Mouse (Mus musculus) embryonic facial prominence, embryonic 14.5 days (tissue): ENCODE results near the gene Ube2j1. TPM values are rescaled to one million over a fixed set of nuclear protein-coding genes. Genes with fewer than 3 reads are reported as not detected.

Source experiments
- ATAC-seq: fragments of 200-750 bp; cut with Nextera tagmentation; 2 replicates; pipeline ENCODE4 v1.8.0; 2017; ENCODE audit warnings: low read depth, moderate number of reproducible peaks, moderate TSS enrichment
- DNase-seq: peaks from one replicate; pipeline ENCODE4 v3.0.0-alpha.2; 2015; ENCODE audit warnings: low spot score
- H3K27ac ChIP-seq: fragments of 300-500 bp; sonication (generic); replicated peaks from 2 replicates; pipeline ENCODE4 v1.5.1; 2014; ENCODE audit warnings: low read depth, mild to moderate bottlenecking, low read length, moderate library complexity
- H3K27me3 ChIP-seq: fragments of 300-500 bp; sonication (generic); replicated peaks from 2 replicates; pipeline ENCODE4 v1.6.1; 2014; ENCODE audit warnings: low read length; ENCODE audit not compliant: control insufficient read depth, insufficient read depth
- H3K36me3 ChIP-seq: fragments of 300-500 bp; sonication (generic); 2 replicates; pipeline ENCODE4 v1.6.1; 2014; ENCODE audit warnings: low read length, mixed read lengths; ENCODE audit not compliant: control insufficient read depth, insufficient read depth
- H3K4me1 ChIP-seq: fragments of 300-500 bp; sonication (generic); 2 replicates; pipeline ENCODE4 v1.6.1; 2014; ENCODE audit warnings: antibody characterized with exemption, low read length; ENCODE audit not compliant: control insufficient read depth, insufficient read depth
- H3K4me2 ChIP-seq: fragments of 300-500 bp; sonication (generic); 2 replicates; pipeline ENCODE4 v1.6.1; 2014; ENCODE audit warnings: low read depth, mild to moderate bottlenecking, low read length, moderate library complexity, mixed read lengths
- H3K4me3 ChIP-seq: fragments of 300-500 bp; sonication (generic); 2 replicates; pipeline ENCODE4 v1.5.1; 2014; ENCODE audit warnings: low read depth, mild to moderate bottlenecking, low read length
- H3K9ac ChIP-seq: fragments of 300-500 bp; sonication (generic); 2 replicates; pipeline ENCODE4 v1.6.1; 2014; ENCODE audit warnings: low read depth, mild to moderate bottlenecking, low read length, moderate library complexity, mixed read lengths
- H3K9me3 ChIP-seq: fragments of 300-500 bp; sonication (generic); 2 replicates; pipeline ENCODE4 v1.6.1; 2016; ENCODE audit warnings: low read length; ENCODE audit not compliant: control insufficient read depth
- WGBS: fragments of 180-500 bp; shearing (Covaris S2); extraction: QIAGEN DNeasy Blood & Tissue Kit; methylation state at CpG from one replicate; pipeline ENCODE4 v1.1.7; 2014; 5-methylcytosine and 5-hydroxymethylcytosine counted together
- polyA plus RNA-seq: library from polyadenylated mRNA; unstranded; fragments of >200 nt; fragmentation: Nextera tagmentation; extraction: Ambion mirVana; gene quantifications from 2 replicates; pipeline ENCODE4 v1.2.1, GENCODE M21; 2014

The Ube2j1 gene
- polyA plus RNA-seq, 1 experiment from 2014 or later = 54.7 TPM

DNA sequence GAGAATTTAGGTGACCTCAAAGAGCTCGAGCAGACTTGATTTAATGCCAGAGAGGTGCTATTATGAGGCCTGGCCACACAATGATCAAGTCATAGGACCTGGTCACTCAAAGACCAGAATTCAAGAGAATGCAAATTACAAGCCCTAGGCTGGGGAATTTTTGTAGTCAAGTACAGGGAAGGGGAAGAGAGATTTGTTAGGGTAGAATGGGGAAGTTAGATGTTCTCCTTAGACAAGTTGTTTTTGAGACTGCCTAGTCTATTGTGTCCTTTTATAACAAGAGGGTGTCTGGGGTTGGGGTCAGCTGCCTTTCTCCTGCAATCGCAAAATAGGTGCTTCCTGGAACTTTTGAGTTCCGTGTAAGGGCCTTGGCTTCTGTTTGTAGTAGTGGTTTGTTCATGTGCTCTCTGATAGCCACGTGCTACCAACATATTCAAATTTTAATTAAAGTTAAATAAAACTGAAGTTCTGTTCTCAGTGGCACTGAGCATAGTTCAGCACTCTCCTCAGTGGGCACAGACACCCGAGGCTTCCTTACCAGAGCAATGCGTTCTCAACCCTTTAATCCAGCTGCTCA is 68.0 kb downstream of the Ube2j1 start:
- Histone ChIP-seq H3K4me3 (no peak overlapping the region), H3K4me2 (no peak overlapping the region), H3K9ac (no peak overlapping the region), H3K4me1 (no peaks in the 10 kb centered on the region), H3K36me3 (no peaks in the 10 kb centered on the region), H3K27ac (no peak overlapping the region), H3K27me3 (no peaks in the 10 kb centered on the region), H3K9me3 (no peaks in the 10 kb centered on the region)
- no peak for ATAC-seq
- 77% methylated on average over 6 of the region's 6 CpGs for WGBS
- no peak for DNase-seq

Other genes with a start within 250 kb of the Ube2j1 start
- gene Lyrm2, start 231.2 kb upstream of the Ube2j1 start, polyA plus RNA-seq = 99.4 and 102 TPM in 2 replicates
- 11.0 and 11.2 TPM in 2 replicates for gene Ankrd6, start 80.6 kb upstream of the Ube2j1 start, polyA plus RNA-seq
- gene Rragd, start 48.4 kb upstream of the Ube2j1 start, polyA plus RNA-seq = 18.3 and 21.8 TPM in 2 replicates
- 0.18 and 0.67 TPM in 2 replicates for gene Gabrr2, start 31.6 kb downstream of the Ube2j1 start, polyA plus RNA-seq
- gene Gabrr1, start 101.1 kb downstream of the Ube2j1 start, polyA plus RNA-seq = 0.12 TPM in 1 of 2 replicates, not detected in the other
- 1.2 and 1.6 TPM in 2 replicates for gene Pm20d2, start 158.3 kb downstream of the Ube2j1 start, polyA plus RNA-seq
- 12.5 and 14.4 TPM in 2 replicates for gene Srsf12, start 177.6 kb downstream of the Ube2j1 start, polyA plus RNA-seq